Mouse (Mus musculus) C2C12 (cell line): Measurements from ENCODE around the gene Hectd1.

Experiments used
- CEBPB ChIP-seq: IDR thresholded peaks from one replicate; pipeline ENCODE4 v1.6.1; 2011; ENCODE audit warnings: low read depth, mild to moderate bottlenecking, control low read depth, moderate library complexity
- CTCF ChIP-seq: IDR thresholded peaks from one replicate; pipeline ENCODE4 v1.5.1; 2011; ENCODE audit not compliant: control insufficient read depth, insufficient read depth, insufficient read length
- FOSL1 ChIP-seq: IDR thresholded peaks from one replicate; pipeline ENCODE4 v1.8.0; 2011; ENCODE audit warnings: mild to moderate bottlenecking, low read length; ENCODE audit not compliant: poor library complexity, insufficient read depth, severe bottlenecking
- MAX ChIP-seq: IDR thresholded peaks from one replicate; pipeline ENCODE4 v1.6.1; 2011; ENCODE audit warnings: mild to moderate bottlenecking, control low read depth
- MYOD1 ChIP-seq: IDR thresholded peaks from one replicate; pipeline ENCODE4 v1.6.1; 2011; ENCODE audit warnings: low read depth; ENCODE audit not compliant: control insufficient read depth, insufficient read length
- MYOG ChIP-seq: IDR thresholded peaks from one replicate; pipeline ENCODE4 v1.6.1; 2011; ENCODE audit not compliant: control insufficient read depth, insufficient read length; ENCODE audit errors: extremely low read depth
- USF1 ChIP-seq: IDR thresholded peaks from one replicate; pipeline ENCODE4 v1.6.1; 2011; ENCODE audit warnings: low read depth, mild to moderate bottlenecking, control low read depth, moderate library complexity

DNA sequence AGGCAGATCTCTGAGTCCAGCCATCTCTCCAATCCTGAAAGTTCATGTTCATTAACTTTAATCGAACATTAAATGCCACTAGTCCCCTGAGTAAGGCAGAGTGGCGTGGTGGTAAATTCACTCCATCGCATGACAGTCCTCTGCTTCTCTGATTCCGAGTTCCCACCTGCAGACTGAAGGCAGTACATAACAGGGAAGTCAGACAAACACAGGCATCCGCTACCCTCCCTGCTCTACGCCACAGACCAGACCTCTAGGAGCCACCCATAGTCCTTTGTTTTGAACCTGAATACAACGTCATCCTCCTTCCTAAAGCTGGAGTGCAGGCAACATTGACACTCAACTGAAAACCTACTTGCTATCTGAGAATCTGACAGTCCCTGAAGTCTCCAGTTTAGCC lies 124.8 kb downstream of the Hectd1 start:
- TF ChIP-seq MYOD1 (no peak), CTCF (no peak), MAX (no peak), USF1 (no peak), MYOG (no peak), CEBPB (no peak), FOSL1 (no peak)
